Mouse (Mus musculus) adrenal gland, postnatal 4 days (tissue): ENCODE data around the gene Caprin1. TPM values are rescaled to one million over a fixed set of nuclear protein-coding genes. Genes with fewer than 3 reads are reported as not detected.

Experiments used
- DNase-seq, 2 experiments: peaks; one replicate each; pipeline ENCODE4 v3.0.0; 2021 to 2022; ENCODE audit warnings: low spot score in 2 of 2, mixed read lengths in 2 of 2
- total RNA-seq, 2 experiments: library from RNA; stranded (reverse); gene quantifications; 2 replicates each; pipeline ENCODE4 v1.2.3; 2021

Caprin1 gene
- total RNA-seq, 2 experiments from 2014 or later = 486 to 527 TPM

- DNase-seq = no peak
Observed at GRCm38 (mm10) chr2:103802422-103802821, 5.0 kb upstream of the Caprin1 start.

- DNase-seq = peak; percentile 67 to 77
Observed at GRCm38 (mm10) chr2:103796861-103797466, 485 bp downstream of the Caprin1 start.

GRCm38 (mm10) chr2:103796211-103796860, 1.1 kb downstream of the Caprin1 start:
- DNase-seq = peak; percentile 34 to 39

- DNase-seq = peak; percentile 51 to 72
Observed at GRCm38 (mm10) chr2:103795843-103796210, 1.6 kb downstream of the Caprin1 start.

- no peak for DNase-seq
Observed at GRCm38 (mm10) chr2:103792009-103792408, 5.4 kb downstream of the Caprin1 start.

GRCm38 (mm10) chr2:103785735-103786134, 11.7 kb downstream of the Caprin1 start:
- DNase-seq = no peak

GRCm38 (mm10) chr2:103784621-103785020, 12.8 kb downstream of the Caprin1 start:
- no peak for DNase-seq

GRCm38 (mm10) chr2:103762492-103762891, 35.0 kb downstream of the Caprin1 start:
- DNase-seq = no peak

GRCm38 (mm10) chr2:103761993-103762392, 35.5 kb downstream of the Caprin1 start:
- no peak for DNase-seq

- peak; percentile 93 to 96 for DNase-seq
Observed at GRCm38 (mm10) chr2:103760906-103761716, 36.3 kb downstream of the Caprin1 start, which contains the start of gene Nat10. Gene Nat10, minus strand, starts transcription at chr2:103761270.

GRCm38 (mm10) chr2:103760421-103760820, 37.0 kb downstream of the Caprin1 start:
- no peak for DNase-seq

GRCm38 (mm10) chr2:103755458-103756085, 41.9 kb downstream of the Caprin1 start:
- no peak for DNase-seq

- DNase-seq = no peak
Observed at GRCm38 (mm10) chr2:103754614-103755013, 42.8 kb downstream of the Caprin1 start.

- DNase-seq = no peak
Observed at GRCm38 (mm10) chr2:103751771-103752170, 45.7 kb downstream of the Caprin1 start.

GRCm38 (mm10) chr2:103749091-103749490, 48.4 kb downstream of the Caprin1 start:
- no peak for DNase-seq

- no peak for DNase-seq
Observed at GRCm38 (mm10) chr2:103747891-103748290, 49.6 kb downstream of the Caprin1 start.

GRCm38 (mm10) chr2:103746761-103747160, 50.7 kb downstream of the Caprin1 start:
- DNase-seq = no peak

GRCm38 (mm10) chr2:103746096-103746495, 51.4 kb downstream of the Caprin1 start:
- no peak for DNase-seq

GRCm38 (mm10) chr2:103745481-103745880, 52.0 kb downstream of the Caprin1 start:
- DNase-seq = peak in 1 of 2 experiments; percentile 38

- DNase-seq = peak; percentile 31 to 40
Observed at GRCm38 (mm10) chr2:103743988-103744387, 53.5 kb downstream of the Caprin1 start.

- DNase-seq = no peak
Observed at GRCm38 (mm10) chr2:103743536-103743935, 53.9 kb downstream of the Caprin1 start.
